Mouse (Mus musculus) bone marrow, adult 2 months (tissue): ENCODE results near the gene Vstm4.

Experiments
- CTCF ChIP-seq: fragments of 200-500 bp; IDR thresholded peaks from 2 replicates; pipeline ENCODE4 v1.5.1; 2011; ENCODE audit warnings: low read length, control low read depth; ENCODE audit not compliant: control insufficient read depth, insufficient read depth
- POLR2A ChIP-seq: fragments of 200-500 bp; IDR thresholded peaks from 2 replicates; pipeline ENCODE4 v1.6.1; 2011; ENCODE audit warnings: low read depth, mild to moderate bottlenecking, control low read depth, low read length, borderline replicate concordance; ENCODE audit not compliant: control insufficient read depth

GRCm38 (mm10) chr14:32835181-32835580, 21.4 kb upstream of the Vstm4 start:
- TF ChIP-seq CTCF, result no peak
- TF ChIP-seq POLR2A, result no peak
